20 mouse cellular contexts compared by ENCODE assay signal in the genomic region with DNA sequence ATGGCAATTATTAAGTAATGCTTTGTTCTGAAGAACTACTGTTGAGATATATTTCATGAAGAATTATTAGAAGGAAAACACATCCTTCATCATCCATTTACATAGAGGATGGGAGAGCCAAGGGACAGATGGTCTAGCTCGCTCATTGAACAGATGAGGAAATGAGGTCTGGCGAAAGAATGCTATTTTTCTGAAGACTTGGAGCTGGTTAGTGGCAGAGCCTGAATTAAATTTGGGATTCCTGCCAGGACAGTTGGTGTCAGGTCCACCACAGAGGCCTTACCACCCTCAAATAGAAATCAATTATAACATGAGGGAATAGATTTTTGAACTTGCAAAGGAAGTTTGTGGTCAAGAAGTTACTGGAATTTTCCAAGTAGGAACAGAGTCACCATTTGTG.
DNase-seq lines count a peak whose midpoint lies in the region; TF ChIP-seq lines count a peak whose summit lies in the region.
"Had no signal": no experiment of that assay in that cellular context is flagged by ENCODE, and none has a peak within 500 bp of the region (broad histone marks: within the 10 kb centered on the region; RNA-seq: fewer than 3 reads in every experiment).

No protein-coding gene starts in this region.

- intact Hi-C loops in gastrocnemius, adult 2 months (cut with DNase I), result no loop called here

- TF ChIP-seq CTCF in gastrocnemius, adult 2 months (IDR thresholded peaks at IDR 0.05), result no peak

- H3K27ac ChIP-seq in gastrocnemius, adult 2 months, result no peak overlapping the region
- H3K27ac ChIP-seq: forebrain, embryonic 10.5 days; heart, adult 2 months; heart, embryonic 13.5 days; hindbrain, embryonic 13.5 days; midbrain, embryonic 15.5 days; neural tube, embryonic 12.5 days had no signal

- DNase-seq in cerebellum, adult 11-12 months, result peak; percentile 37
- DNase-seq in cerebellum, postnatal 4 days (ENCODE audit: low spot score in 2 of 2), result no peak
- DNase-seq in Muller cell, postnatal 12 days (ENCODE audit: inconsistent ontology term), result peak; percentile 9
- peak; percentile 7 for DNase-seq in cerebellum, adult 8-10 months
- DNase-seq in cerebellum, postnatal 36 days, result peak; percentile 33 to 40
- DNase-seq in gastrocnemius, adult 2 months, result no peak
- no peak for DNase-seq in adipocyte (ENCODE audit: low spot score)
- DNase-seq: adrenal gland, postnatal 36 days; gastrocnemius, postnatal 36 days; heart, adult 2 months; kidney, adult 18-20 months; kidney, postnatal 10 days; lung, postnatal 4 days; thymus, adult 18-20 months; thymus, postnatal 4 days had no signal

- H3K4me3 ChIP-seq in gastrocnemius, adult 2 months, result no peak overlapping the region
- H3K4me3 ChIP-seq: forebrain, embryonic 10.5 days; heart, adult 2 months; heart, embryonic 13.5 days; hindbrain, embryonic 13.5 days; midbrain, embryonic 15.5 days; neural tube, embryonic 12.5 days had no signal

Comparison
In these comparisons a context has a peak if more than half of its experiments do, and no peak if none do; other contexts are left out.
1. DNase-seq: peak in cerebellum, adult 11-12 months (single experiment), Muller cell, postnatal 12 days (single experiment), cerebellum, adult 8-10 months (single experiment) and cerebellum, postnatal 36 days (2 of 2); none in cerebellum, postnatal 4 days (0 of 2), gastrocnemius, adult 2 months (single experiment) and adipocyte (single experiment).